Mouse (Mus musculus): ENCODE results near the gene Lypd5. TPM values are rescaled to one million over a fixed set of nuclear protein-coding genes. Genes with fewer than 3 reads are reported as not detected.

Lypd5 gene
- polyA plus RNA-seq, 1 experiment = not detected

GRCm38 (mm10) chr7:24390512-24390911, 41.5 kb downstream of the Lypd5 start:
- H3K27ac ChIP-seq (ENCODE audit: insufficient read depth, low read length) = no peak overlapping the region

GRCm38 (mm10) chr7:24391077-24391476, 42.1 kb downstream of the Lypd5 start:
- Histone ChIP-seq H3K27me3 (ENCODE audit: control insufficient read depth, insufficient read depth, low read length, poor library complexity, severe bottlenecking) (no peaks in the 10 kb centered on the region), H3K27ac (ENCODE audit: insufficient read depth, low read length) (no peak overlapping the region), H3K9me3 (replicated peaks; ENCODE audit: control insufficient read depth, insufficient read depth, low read length, poor library complexity, severe bottlenecking) (no peaks in the 10 kb centered on the region), H3K9ac (ENCODE audit: low read depth, poor library complexity, severe bottlenecking) (no peak overlapping the region), H3K4me3 (ENCODE audit: low read depth, low read length) (no peak overlapping the region), H3K36me3 (ENCODE audit: control insufficient read depth, insufficient read depth, low read length, poor library complexity, severe bottlenecking) (no peaks in the 10 kb centered on the region), H3K4me1 (ENCODE audit: control insufficient read depth, insufficient read depth, low read length) (no peaks in the 10 kb centered on the region)
- TF ChIP-seq EP300 (IDR thresholded peaks at IDR 0.05; ENCODE audit: insufficient read depth, low read depth, low read length) = no peak
- TF ChIP-seq CTCF (IDR thresholded peaks at IDR 0.05; ENCODE audit: low read depth, low read length) = no peak
- no peak for TF ChIP-seq POLR2A (IDR thresholded peaks at IDR 0.05; ENCODE audit: insufficient read depth, low read length)

More at GRCm38 (mm10) chr7:24390512-24390911, 41.5 kb downstream of the Lypd5 start:
- H3K36me3 ChIP-seq (ENCODE audit: control insufficient read depth, insufficient read depth, low read length, poor library complexity, severe bottlenecking) = no peaks in the 10 kb centered on the region
- no peaks in the 10 kb centered on the region for H3K9me3 ChIP-seq (replicated peaks; ENCODE audit: control insufficient read depth, insufficient read depth, low read length, poor library complexity, severe bottlenecking)
- H3K9ac ChIP-seq (ENCODE audit: low read depth, poor library complexity, severe bottlenecking) = no peak overlapping the region
- no peak for TF ChIP-seq EP300 (IDR thresholded peaks at IDR 0.05; ENCODE audit: insufficient read depth, low read depth, low read length)
- no peak for TF ChIP-seq CTCF (IDR thresholded peaks at IDR 0.05; ENCODE audit: low read depth, low read length)
- H3K4me3 ChIP-seq (ENCODE audit: low read depth, low read length) = no peak overlapping the region
- H3K4me1 ChIP-seq (ENCODE audit: control insufficient read depth, insufficient read depth, low read length) = no peaks in the 10 kb centered on the region
- no peaks in the 10 kb centered on the region for H3K27me3 ChIP-seq (ENCODE audit: control insufficient read depth, insufficient read depth, low read length, poor library complexity, severe bottlenecking)

- Histone ChIP-seq H3K27ac (ENCODE audit: insufficient read depth, low read length) (no peak overlapping the region), H3K27me3 (ENCODE audit: control insufficient read depth, insufficient read depth, low read length, poor library complexity, severe bottlenecking) (no peaks in the 10 kb centered on the region), H3K9ac (ENCODE audit: low read depth, poor library complexity, severe bottlenecking) (no peak overlapping the region), H3K4me3 (ENCODE audit: low read depth, low read length) (no peak overlapping the region), H3K4me1 (ENCODE audit: control insufficient read depth, insufficient read depth, low read length) (no peaks in the 10 kb centered on the region), H3K36me3 (ENCODE audit: control insufficient read depth, insufficient read depth, low read length, poor library complexity, severe bottlenecking) (no peaks in the 10 kb centered on the region), H3K9me3 (replicated peaks; ENCODE audit: control insufficient read depth, insufficient read depth, low read length, poor library complexity, severe bottlenecking) (no peaks in the 10 kb centered on the region)
- TF ChIP-seq POLR2A (IDR thresholded peaks at IDR 0.05; ENCODE audit: insufficient read depth, low read length) = no peak
- TF ChIP-seq EP300 (IDR thresholded peaks at IDR 0.05; ENCODE audit: insufficient read depth, low read depth, low read length) = no peak
- no peak for TF ChIP-seq CTCF (IDR thresholded peaks at IDR 0.05; ENCODE audit: low read depth, low read length)
These were observed 42.7 kb downstream of the Lypd5 start for GRCm38 (mm10) chr7:24391687-24392086.

- Histone ChIP-seq H3K9ac (ENCODE audit: low read depth, poor library complexity, severe bottlenecking) (no peak overlapping the region), H3K27ac (ENCODE audit: insufficient read depth, low read length) (no peak overlapping the region), H3K36me3 (ENCODE audit: control insufficient read depth, insufficient read depth, low read length, poor library complexity, severe bottlenecking) (no peaks in the 10 kb centered on the region), H3K4me3 (ENCODE audit: low read depth, low read length) (no peak overlapping the region), H3K9me3 (replicated peaks; ENCODE audit: control insufficient read depth, insufficient read depth, low read length, poor library complexity, severe bottlenecking) (no peaks in the 10 kb centered on the region), H3K4me1 (ENCODE audit: control insufficient read depth, insufficient read depth, low read length) (no peaks in the 10 kb centered on the region), H3K27me3 (ENCODE audit: control insufficient read depth, insufficient read depth, low read length, poor library complexity, severe bottlenecking) (no peaks in the 10 kb centered on the region)
- no peak for TF ChIP-seq EP300 (IDR thresholded peaks at IDR 0.05; ENCODE audit: insufficient read depth, low read depth, low read length)
- no peak for TF ChIP-seq POLR2A (IDR thresholded peaks at IDR 0.05; ENCODE audit: insufficient read depth, low read length)
- TF ChIP-seq CTCF (IDR thresholded peaks at IDR 0.05; ENCODE audit: low read depth, low read length) = no peak
These were observed 45.1 kb downstream of the Lypd5 start for GRCm38 (mm10) chr7:24394054-24394453.

- H3K4me1 ChIP-seq (ENCODE audit: control insufficient read depth, insufficient read depth, low read length) = no peaks in the 10 kb centered on the region
- TF ChIP-seq EP300 (IDR thresholded peaks at IDR 0.05; ENCODE audit: insufficient read depth, low read depth, low read length) = no peak
- TF ChIP-seq POLR2A (IDR thresholded peaks at IDR 0.05; ENCODE audit: insufficient read depth, low read length) = no peak
- TF ChIP-seq CTCF (IDR thresholded peaks at IDR 0.05; ENCODE audit: low read depth, low read length) = no peak
- H3K4me3 ChIP-seq (ENCODE audit: low read depth, low read length) = no peak overlapping the region
- no peaks in the 10 kb centered on the region for H3K27me3 ChIP-seq (ENCODE audit: control insufficient read depth, insufficient read depth, low read length, poor library complexity, severe bottlenecking)
- no peak overlapping the region for H3K9ac ChIP-seq (ENCODE audit: low read depth, poor library complexity, severe bottlenecking)
- no peak overlapping the region for H3K27ac ChIP-seq (ENCODE audit: insufficient read depth, low read length)
- H3K9me3 ChIP-seq (replicated peaks; ENCODE audit: control insufficient read depth, insufficient read depth, low read length, poor library complexity, severe bottlenecking) = no peaks in the 10 kb centered on the region
- H3K36me3 ChIP-seq (ENCODE audit: control insufficient read depth, insufficient read depth, low read length, poor library complexity, severe bottlenecking) = no peaks in the 10 kb centered on the region
These were observed 45.6 kb downstream of the Lypd5 start for GRCm38 (mm10) chr7:24394475-24395161.

- H3K4me3 ChIP-seq (ENCODE audit: low read depth, low read length) = no peak overlapping the region
- H3K27ac ChIP-seq (ENCODE audit: insufficient read depth, low read length) = no peak overlapping the region
- H3K36me3 ChIP-seq (ENCODE audit: control insufficient read depth, insufficient read depth, low read length, poor library complexity, severe bottlenecking) = no peaks in the 10 kb centered on the region
- no peak overlapping the region for H3K9ac ChIP-seq (ENCODE audit: low read depth, poor library complexity, severe bottlenecking)
- H3K4me1 ChIP-seq (ENCODE audit: control insufficient read depth, insufficient read depth, low read length) = no peaks in the 10 kb centered on the region
- no peaks in the 10 kb centered on the region for H3K27me3 ChIP-seq (ENCODE audit: control insufficient read depth, insufficient read depth, low read length, poor library complexity, severe bottlenecking)
- no peak for TF ChIP-seq CTCF (IDR thresholded peaks at IDR 0.05; ENCODE audit: low read depth, low read length)
- TF ChIP-seq EP300 (IDR thresholded peaks at IDR 0.05; ENCODE audit: insufficient read depth, low read depth, low read length) = no peak
- no peak for TF ChIP-seq POLR2A (IDR thresholded peaks at IDR 0.05; ENCODE audit: insufficient read depth, low read length)
- no peaks in the 10 kb centered on the region for H3K9me3 ChIP-seq (replicated peaks; ENCODE audit: control insufficient read depth, insufficient read depth, low read length, poor library complexity, severe bottlenecking)
These were observed 47.8 kb downstream of the Lypd5 start for GRCm38 (mm10) chr7:24396832-24397231.

All from ES-Bruce4 (cell line).